Mouse (Mus musculus): ENCODE results near the gene Gpr158. TPM values are rescaled to one million over a fixed set of nuclear protein-coding genes. Genes with fewer than 3 reads are reported as not detected.

Gene Gpr158
- total RNA-seq, 4 experiments from 2014 or later: 0.06 to 0.20 (median 0.15) TPM

GRCm38 (mm10) chr2:21632136-21632535, 264.8 kb downstream of the Gpr158 start:
- DNase-seq (ENCODE audit: low spot score): no peak

GRCm38 (mm10) chr2:21665721-21666120, 298.4 kb downstream of the Gpr158 start:
- DNase-seq (ENCODE audit: low spot score): no peak

DNA sequence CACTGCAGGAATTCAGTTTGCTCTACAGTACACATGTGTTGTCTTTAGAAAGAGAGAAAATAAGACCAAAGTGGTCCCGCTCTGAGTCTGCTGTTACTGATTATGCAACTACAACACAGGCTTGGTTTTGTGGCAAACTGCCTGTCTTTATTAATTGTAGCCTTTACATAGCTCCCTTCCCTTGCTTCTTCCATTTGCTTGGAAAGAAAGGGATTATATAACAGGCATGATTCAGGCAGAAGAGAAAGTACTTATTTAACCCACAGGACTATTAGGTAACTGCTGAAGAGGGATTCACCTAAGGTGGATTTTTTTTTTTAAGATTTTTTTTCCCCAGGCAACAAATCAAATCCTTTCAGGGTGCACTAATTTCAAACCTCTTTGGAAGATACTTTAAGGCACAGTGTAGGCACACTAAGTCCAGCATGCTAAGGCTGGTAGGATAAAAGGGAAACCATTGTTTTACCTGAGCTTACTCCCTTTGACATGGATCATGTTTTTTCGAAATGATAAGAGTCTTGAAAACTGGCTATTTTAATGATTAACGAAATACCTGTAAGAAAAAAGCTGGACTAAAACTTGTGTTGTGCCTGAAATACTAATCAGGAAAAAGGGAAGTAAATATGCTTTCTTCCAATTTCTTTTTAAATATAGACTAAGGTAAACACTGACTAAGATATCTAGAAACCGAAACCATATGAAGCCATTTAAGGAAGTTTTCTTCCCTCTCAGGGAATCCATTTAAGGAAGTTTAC, 308.9 kb downstream of the Gpr158 start:
- DNase-seq (ENCODE audit: low spot score): no peak

GRCm38 (mm10) chr2:21676839-21677123, 309.4 kb downstream of the Gpr158 start:
- DNase-seq (ENCODE audit: low spot score): no peak

- DNase-seq (ENCODE audit: low spot score): no peak
These were observed 313.5 kb downstream of the Gpr158 start for GRCm38 (mm10) chr2:21680735-21681270.

DNA sequence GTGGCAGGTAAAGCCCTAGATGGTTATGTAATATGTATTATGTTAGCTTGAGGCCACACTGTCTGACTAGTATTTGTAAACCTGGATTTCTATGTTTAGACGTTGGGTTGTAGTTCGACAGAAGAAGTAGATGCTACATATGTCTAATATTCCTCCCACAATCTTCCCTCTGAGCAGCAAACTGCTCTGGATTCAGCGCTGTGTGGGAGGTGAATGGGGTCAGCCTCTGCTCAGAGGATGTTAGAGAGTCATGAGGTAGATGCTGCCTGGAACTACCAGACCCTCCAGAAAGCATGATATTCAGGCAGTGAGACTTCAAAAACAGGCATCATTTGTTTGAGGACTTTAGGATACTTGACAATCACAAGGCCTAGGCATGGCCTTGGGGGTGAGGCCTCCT, 317.4 kb downstream of the Gpr158 start:
- no peak for DNase-seq (ENCODE audit: low spot score)

DNA sequence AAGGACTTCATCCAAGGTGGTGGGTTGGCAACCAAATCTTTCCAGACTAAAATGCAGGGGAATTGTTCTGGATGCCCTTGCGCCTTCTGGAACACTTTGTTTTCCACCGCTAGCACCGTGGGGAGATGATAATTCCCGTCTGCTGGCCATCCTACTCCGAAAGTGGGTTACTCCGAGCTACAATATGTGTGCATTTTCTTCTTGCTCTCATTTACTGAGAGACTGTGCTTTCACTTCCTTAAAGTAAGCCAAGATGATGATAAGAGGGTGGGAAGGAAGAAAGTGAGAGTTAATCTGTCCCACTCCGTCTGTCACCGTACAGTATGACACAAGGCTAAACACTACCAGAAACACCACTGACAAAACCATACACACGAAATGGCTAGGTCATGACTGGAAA, 325.8 kb downstream of the Gpr158 start:
- DNase-seq (ENCODE audit: low spot score): no peak

- no peak for DNase-seq (ENCODE audit: low spot score)
These were observed 326.7 kb downstream of the Gpr158 start for GRCm38 (mm10) chr2:21693807-21694594.

- DNase-seq (ENCODE audit: low spot score): no peak
These were observed 360.7 kb downstream of the Gpr158 start for GRCm38 (mm10) chr2:21728075-21728474.

GRCm38 (mm10) chr2:21783721-21784120, 416.4 kb downstream of the Gpr158 start:
- no peak for DNase-seq (ENCODE audit: low spot score)

DNA sequence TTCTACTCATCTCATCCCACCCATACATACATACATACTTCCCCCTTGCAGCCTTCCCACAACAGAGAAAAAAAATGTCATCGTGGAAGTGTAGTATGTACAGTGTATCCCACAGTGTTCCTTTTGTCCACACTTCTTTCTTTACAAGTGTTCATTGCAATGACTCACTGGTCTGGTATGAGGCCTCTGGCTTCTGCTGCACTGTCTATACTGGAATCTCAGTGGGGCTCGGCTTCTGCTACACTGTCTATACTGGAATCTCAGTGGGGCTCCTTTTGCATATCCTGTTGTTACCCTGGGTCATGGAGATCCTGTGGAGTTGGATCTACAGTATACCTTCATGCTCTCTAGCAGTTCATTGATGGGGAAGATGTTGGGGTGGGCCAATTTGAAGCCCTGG, 425.8 kb downstream of the Gpr158 start:
- no peak for DNase-seq (ENCODE audit: low spot score)

DNA sequence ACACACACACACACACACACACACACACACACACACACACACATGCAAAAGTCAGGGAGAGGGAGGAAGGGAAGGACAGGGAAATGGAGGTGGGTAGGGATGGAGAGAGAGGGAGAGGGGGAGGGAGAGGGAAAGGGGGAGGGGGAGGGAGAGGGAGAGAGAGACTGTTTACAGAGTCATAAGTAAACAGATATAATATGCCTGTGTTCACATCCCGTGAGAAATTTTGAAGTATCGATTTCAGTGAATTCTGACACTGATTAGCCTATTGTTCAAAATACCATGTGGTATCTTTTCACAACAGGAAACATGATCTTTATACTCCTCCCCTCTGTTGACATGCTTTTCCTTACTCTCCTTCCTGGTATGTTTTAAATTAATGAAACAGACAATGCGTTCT, 432.3 kb downstream of the Gpr158 start:
- DNase-seq (ENCODE audit: low spot score): no peak

DNA sequence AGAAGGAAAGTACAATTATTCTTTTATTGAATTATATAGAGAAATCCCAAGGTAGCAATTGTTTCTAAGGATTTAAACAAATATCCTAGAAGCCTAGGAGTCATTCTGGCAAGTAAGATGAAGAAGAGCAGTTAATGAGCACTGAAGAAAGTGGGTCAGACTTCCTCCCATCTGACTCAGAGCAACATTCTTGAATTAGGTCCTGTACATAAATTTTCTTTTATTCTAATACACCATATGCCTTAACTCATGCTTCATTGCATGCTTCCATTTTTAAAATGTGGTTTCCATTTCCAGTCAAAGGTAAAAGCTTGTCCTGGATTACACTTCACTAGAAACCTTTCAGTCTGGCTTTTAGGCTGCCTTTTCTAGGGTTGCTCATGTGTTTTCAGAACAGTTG, 432.7 kb downstream of the Gpr158 start:
- DNase-seq (ENCODE audit: low spot score): no peak

GRCm38 (mm10) chr2:21808510-21808909, 441.2 kb downstream of the Gpr158 start:
- DNase-seq (ENCODE audit: low spot score): no peak

GRCm38 (mm10) chr2:21810431-21810830, 443.1 kb downstream of the Gpr158 start:
- DNase-seq (ENCODE audit: low spot score): no peak

DNA sequence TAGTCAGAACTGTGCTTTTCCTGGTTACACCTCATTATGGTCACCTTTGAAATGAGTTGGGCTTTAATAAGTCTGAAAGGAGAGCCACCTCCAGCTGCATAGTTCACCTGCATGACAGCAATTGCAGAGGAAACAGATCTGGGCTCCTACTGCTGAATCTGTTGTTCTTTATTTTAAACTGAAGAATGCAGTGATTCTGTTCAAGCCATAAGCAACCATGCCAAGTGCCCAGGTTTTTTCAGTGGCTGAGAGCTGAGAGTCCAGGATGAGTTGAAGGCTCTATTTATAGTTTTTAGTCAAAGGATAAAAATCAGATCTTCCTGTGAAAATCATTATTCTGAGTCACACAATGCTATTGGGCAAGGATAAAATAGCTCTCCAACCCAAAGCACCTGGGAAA, 496.7 kb downstream of the Gpr158 start:
- DNase-seq (ENCODE audit: low spot score): no peak

Other genes with a start within 250 kb of the Gpr158 start
- gene Enkur, start 162.2 kb upstream of the Gpr158 start, total RNA-seq (2022): 1 to 10 TPM; 1.0 to 1.1 (median 1.1) TPM
- gene Thnsl1, start 161.8 kb upstream of the Gpr158 start, total RNA-seq (2022): 10 to 100 TPM in 1 of 4 experiments, 1 to 10 TPM in 3; 7.4 to 10.5 (median 9.1) TPM

All from heart, adult 8-10 months (tissue).